Mouse (Mus musculus) liver, adult (tissue): ENCODE data around the gene Gm10912.
"Not testable (repeated sequence)": the region's sequence is repeated elsewhere in the genome, so short reads cannot be mapped to it uniquely, and the experiment has no call there.

Experiments used
- GATA4 ChIP-seq: IDR thresholded peaks from 2 replicates; pipeline ENCODE4 v1.6.1; 2014; ENCODE audit warnings: mild to moderate bottlenecking, low read length; ENCODE audit not compliant: insufficient replicate concordance

Gm10912 gene

DNA sequence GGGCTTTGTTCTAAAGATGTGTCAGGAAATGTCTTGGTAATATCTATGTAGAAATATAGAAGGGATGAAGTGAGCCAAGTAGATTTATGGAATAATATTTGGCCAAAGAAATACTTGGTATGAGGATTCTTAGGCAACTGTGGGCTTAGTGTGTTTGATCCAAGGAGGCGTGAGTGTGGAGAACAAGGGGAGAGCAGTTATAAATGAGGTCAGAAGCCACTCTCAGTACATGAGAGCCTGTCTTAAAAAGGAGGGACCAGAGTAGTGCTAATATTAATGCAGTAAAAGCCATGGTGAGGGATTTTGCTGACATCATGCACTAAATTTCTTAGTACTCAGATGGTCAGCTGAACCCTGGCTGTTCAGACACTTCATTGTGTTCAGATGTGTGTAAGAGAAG lies 7.2 kb upstream of the Gm10912 start:
- no peak for TF ChIP-seq GATA4

DNA sequence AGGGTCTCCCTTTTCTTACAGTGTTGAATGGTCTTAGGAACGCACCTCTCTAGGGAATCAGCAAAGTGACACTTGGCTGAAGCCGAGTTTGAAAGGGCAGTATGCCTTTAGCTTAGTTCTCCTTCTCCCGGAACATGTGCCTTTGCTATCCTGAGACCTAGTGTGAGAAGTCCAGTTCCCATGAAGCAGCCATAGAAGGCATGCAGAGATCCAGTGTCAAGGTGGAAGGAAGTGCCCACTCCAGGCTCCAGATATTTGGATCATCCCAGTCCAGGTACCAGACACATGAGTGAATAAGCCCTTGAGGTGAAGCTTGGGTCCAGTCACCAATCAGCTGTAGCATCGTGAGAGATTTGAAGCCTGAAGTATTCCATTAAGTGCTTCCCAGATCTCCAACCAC lies 6.7 kb upstream of the Gm10912 start:
- no peak for TF ChIP-seq GATA4

DNA sequence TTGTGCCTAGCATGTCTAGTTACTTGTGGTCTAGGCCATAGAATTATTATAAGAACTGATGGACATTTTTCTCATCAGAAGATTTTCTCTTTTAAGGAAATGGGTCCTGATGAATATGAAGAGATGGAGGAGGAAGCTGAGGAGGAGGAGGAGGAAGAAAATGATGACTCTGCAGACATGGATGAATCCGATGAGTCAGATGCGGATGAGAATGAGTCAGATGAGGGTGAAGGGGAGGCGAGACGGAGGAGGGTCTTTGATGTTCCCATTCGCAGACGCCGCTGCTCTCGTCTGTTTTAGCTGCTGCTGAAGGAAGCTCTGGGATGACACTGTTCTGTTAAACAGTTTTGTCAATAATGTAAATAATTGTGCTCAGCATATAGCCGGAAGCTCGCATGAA lies 5.8 kb upstream of the Gm10912 start:
- no peak for TF ChIP-seq GATA4

DNA sequence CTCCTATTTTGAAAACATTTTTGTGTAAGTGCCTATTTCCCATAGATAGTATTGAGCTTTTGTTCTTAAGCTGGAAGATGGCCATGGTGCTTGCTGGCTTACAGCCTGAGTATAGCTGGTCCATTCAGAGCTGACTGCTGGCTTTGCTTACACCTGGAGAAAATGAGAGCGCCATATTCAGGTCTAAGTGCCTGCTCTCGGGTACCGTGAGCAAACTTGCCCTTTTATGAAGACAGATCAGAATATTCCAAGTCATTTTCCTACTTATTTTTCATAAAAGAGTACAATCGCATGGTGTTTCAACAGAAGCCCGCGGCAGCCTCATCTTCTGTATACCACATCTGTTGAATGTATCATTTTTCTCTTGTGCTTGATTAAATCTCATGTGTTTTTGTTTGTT lies 4.6 kb upstream of the Gm10912 start:
- TF ChIP-seq GATA4 = no peak

DNA sequence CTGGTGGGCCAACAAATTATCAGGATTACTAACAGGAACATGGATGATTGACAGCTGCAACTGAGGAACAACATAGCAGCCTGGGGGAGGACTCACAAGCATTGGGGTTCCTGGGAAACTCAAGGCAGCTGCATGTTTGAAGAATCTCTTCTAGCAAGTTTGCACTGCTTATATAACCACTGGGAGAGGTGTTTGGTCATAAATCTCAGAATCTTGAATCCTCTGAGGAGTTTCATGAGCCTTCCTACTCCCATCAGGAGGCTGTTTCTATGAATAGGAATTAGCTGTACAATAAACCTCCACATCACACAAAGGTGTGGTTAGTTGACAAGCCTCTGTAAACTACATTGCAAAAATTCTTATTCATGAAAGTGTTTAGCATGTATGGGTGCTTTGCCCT lies 3.0 kb upstream of the Gm10912 start:
- no peak for TF ChIP-seq GATA4

DNA sequence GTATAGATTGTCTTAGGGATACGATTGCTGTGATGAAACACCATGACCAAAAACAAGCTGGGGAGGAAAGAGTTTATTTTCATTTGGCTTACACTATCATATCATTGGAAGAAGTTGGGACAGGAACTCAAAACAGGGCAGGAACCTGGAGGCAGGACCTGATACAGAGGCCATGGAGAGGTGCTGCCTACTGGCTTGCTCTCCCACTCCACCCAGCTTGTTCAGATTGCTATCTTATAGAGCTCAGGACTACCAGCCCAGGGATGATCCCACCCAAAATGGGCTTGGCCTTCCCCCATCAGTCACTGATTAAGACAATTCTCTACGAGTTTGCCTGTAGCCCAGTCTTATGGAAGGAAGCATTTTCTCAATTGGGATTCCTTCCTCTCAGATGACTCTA lies 1.5 kb upstream of the Gm10912 start:
- TF ChIP-seq GATA4 = no peak

DNA sequence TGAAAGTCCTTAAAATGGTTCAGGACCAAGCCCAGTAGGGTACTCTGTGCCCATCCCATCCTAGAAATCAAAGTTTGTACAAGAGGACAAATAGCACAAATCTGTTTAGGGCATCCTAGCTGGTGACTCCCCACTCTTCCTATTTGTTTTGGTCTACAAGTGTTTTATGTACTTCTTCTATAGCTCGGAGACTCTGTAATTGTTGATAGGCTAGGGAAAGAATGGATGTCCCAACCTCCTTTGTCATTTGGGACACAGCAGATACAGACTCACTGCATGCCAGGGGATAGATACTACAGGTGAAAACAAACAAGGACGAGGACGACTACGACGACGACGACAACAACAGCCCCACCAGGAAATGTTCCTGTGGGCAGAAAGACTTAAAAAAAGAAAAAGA lies 2.8 kb downstream of the Gm10912 start, which contains the start of gene Gm10799:
Gene Gm10799, minus strand, starts transcription at position 101 of the 400 bp plus-strand sequence.
- TF ChIP-seq GATA4 = not testable (repeated sequence)

DNA sequence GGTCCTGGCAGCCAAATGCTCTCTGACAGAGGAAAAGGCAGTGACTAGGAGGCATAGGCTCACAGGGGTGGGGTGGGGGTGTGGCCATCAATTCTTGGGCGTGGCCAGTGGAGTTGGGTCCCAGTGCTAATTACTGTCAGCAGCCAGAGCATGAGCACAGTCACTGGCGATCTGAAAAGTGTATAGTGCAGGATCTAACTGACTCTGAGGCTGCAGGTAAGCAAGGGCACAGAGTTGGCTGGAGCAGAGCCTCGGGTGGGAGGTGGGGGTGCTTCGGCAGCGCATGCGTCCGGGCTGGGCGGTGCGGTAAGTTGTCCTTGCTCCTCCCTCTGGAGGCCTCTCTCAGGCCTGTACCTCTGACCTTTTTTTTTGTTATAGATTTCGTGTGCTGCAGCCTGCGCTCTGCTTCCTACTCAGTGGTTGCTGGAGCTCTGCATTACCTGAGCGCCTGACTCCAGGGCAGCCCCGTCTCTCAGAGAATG lies 4.1 kb downstream of the Gm10912 start, which contains the start of gene Cd59b:
Gene Cd59b, plus strand, starts transcription at position 146 of the 482 bp plus-strand sequence.
- TF ChIP-seq GATA4 = no peak

DNA sequence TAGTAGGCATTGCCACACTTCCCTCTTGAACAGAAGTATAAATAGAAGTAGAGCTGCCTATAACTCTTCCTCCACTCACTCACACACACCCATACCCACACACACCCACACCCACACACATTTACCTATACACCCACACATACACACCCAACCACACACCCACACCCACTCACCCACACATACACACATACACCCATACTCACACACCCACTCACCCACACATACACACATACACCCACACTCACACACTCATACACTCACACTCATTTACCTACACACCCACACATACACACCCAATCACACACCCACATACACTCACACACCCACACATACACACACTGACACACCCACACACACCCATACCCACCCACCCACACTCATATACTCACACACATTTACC lies 16.8 kb downstream of the Gm10912 start:
- no peak for TF ChIP-seq GATA4

DNA sequence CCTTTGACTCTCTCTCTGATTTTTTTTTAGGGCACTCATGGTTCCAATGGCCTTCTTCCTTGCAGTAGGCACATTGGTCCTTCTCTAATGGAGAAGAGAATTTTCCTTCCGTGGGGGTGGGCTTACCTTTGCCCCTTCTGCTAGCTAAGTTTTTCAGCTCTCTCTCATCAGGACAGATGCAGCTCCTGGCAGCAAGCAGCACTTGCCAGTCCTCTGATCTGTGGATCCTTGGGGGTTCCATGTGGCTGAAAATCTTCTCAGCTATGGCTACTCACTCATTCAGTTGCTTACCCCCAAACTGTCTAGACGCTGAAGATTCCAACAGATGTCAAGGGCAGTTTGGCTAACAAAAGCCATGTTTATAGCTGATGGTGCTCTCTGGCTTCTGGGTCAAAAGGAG lies 27.7 kb downstream of the Gm10912 start:
- no peak for TF ChIP-seq GATA4

DNA sequence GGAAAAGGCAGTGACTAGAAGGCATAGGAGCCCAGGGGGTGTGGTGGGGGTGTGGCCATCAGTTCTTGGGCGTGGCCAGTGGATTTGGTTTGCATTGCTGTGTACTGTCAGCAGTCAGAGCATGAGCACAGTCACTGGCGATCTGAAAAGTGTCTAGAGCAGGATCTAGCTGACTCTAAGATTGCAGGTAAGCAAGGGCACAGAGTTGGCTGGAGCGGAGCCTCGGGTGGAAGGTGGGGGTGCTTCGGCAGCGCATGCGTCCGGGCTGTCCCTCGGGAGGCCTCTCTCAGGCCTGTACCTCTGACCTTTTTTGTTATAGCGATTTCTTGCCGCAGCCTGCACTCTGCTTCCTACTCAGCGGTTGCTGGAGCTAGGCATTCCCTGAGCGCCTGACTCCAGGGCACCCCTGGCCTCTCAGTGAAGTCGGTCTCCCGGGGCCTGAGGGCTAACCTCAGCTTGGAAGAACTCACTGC lies 30.2 kb downstream of the Gm10912 start, which contains the start of gene Cd59a:
Gene Cd59a, plus strand, starts transcription at position 61 of the 473 bp plus-strand sequence.
- TF ChIP-seq GATA4 = peak; percentile 35; the same call in 1 of the 2 replicates

DNA sequence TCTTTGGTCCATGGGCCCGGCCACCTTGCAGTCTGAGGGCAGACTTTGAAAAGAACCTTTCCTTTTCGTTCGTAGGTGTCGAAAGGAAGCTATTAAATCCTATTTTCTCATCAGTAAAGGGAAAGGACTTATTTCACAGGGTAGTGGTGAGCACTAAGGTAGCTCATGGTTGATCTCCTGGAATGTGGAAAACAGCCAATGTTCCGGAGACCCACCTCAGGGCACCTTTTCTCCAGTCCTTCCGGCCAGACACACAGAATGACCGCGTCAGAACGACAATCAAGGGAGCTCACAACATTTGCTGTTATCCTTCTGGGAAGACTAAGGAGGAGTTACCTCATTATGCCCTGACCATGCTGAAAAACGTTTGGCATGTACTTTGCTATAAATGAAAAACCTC lies 30.6 kb downstream of the Gm10912 start:
- no peak for TF ChIP-seq GATA4

DNA sequence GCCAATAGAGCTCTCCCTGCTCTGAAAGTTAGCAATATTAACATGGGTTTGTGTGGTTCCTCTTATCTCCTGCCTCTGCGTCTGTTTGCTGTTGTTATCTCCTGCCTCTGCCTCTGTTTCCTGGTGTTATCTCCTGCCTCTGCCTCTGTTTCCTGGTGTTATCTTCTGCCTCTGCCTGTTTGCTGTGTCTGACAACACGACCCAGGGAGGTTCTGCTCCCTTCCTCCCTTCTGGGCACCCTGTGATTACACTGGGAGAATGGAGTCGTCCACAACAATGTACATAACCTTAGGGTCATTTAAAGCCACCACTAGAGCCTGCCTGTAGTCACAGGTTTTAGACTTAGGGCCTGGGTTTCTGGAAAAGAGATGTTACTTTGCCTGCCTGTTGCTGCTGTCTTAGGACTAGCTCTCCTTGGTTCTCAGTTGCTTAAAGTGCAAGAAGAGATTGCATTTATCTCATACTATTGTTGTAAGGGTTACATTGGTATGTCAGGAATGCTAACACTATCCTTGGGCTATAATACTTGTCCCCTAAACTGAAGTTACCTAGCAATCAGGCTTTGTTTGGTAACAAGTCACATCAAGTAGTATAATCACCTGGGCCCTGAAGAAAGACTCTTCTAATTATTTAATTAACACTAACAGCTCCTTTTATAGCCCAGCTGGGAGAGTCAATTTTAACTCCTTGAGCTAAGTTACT lies 33.1 kb downstream of the Gm10912 start:
- peak; percentile 92; the same call in 1 of the 2 replicates for TF ChIP-seq GATA4

DNA sequence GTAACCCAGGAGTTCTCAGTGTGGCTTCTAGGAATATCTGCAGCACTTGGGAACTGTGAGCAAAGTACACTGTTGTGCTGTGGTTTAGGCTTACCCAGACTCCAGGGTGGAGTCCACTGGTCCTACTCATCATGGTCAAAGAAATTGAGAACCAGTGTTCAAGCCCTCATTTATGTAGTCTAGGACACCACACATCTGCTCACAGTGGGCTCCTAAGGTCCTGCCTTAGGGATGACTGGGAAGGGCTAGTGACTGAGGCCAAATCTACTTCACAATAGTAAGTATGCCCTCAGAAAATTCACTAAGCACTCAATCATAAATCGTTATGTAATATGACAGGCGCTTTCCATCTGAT lies 33.6 kb downstream of the Gm10912 start:
- no peak for TF ChIP-seq GATA4

DNA sequence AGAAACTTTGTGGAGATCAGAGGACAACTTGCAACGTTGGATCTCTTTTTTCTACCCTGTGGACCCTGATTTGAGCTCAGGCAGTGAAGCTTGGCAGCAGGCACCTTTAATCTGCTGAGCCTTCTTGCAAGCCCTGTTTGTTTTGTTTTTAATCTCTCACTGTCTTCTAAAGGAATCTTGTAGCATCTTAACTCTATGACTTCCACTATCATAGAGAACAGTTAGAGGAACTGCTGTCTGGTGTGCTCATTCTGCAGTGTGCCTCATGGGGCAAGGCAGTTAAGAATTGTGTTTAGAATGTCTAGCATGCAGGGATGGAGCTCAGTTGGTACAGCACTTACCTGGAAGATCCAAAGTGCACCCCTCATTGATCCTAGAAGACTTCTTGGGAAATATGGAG lies 34.3 kb downstream of the Gm10912 start:
- TF ChIP-seq GATA4 = no peak

DNA sequence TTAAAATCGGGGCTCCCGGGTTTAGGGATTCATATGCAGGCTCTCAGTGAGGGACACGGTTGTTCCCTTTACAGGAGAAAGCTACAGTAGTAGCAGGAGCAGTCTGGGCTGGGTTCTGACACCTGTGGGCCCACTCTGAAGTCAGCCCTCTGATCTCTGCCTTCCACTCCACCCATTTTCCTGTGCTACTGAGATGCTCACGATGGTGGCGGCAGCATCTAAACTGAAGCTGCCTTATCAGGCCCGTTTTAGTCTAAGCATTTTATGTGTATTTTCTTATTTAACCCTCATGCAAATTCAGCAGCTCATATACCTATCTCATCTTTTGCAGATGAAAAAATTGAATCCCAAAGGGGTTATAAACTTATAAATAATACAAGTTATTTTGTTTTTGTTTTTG lies 39.2 kb downstream of the Gm10912 start:
- TF ChIP-seq GATA4 = no peak

DNA sequence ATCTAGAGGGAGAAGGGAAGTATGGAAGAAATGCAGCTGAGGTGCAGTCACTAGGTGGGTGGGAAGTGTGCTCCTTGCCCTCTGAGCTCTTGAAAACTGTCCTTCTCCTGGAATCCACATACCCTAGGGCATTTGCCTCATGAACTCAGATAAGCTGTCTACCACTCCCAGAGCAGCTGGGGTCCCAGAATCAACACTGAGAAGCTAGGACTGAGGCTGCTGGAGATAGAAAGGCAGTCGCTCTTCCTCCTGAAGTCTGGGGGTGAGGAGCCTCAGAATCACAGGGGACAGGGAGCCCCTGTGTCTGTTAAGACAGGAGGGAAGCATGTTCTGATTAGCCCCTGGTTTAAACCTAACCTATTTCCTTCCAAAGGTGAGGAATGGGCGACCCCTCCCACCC lies 43.9 kb downstream of the Gm10912 start:
- TF ChIP-seq GATA4 = no peak
